Mouse (Mus musculus): ENCODE results near the gene Traip. TPM values are rescaled to one million over a fixed set of nuclear protein-coding genes. Genes with fewer than 3 reads are reported as not detected.

Traip gene
- polyA plus RNA-seq, 1 experiment from 2014 or later = 5.7 TPM

- Histone ChIP-seq H3K27me3 (ENCODE audit: control insufficient read depth, insufficient read depth, low read length) (no peaks in the 10 kb centered on the region), H3K9ac (replicated peaks; ENCODE audit: low read depth, low read length) (no peak overlapping the region), H3K4me2 (ENCODE audit: low read depth, low read length) (no peak overlapping the region), H3K9me3 (ENCODE audit: control insufficient read depth, low read length) (no peaks in the 10 kb centered on the region), H3K27ac (ENCODE audit: low read depth, low read length) (no peak overlapping the region), H3K36me3 (ENCODE audit: control insufficient read depth, insufficient read depth, low read length) (no peaks in the 10 kb centered on the region), H3K4me3 (ENCODE audit: low read depth, low read length) (no peak overlapping the region), H3K4me1 (ENCODE audit: control insufficient read depth, insufficient read depth, low read length) (0 out of 2 replicates have a peak, but pooled peaks cover 3% of the 10 kb centered on the region)
- ATAC-seq (ENCODE audit: low read depth) = no peak
- WGBS = 90% methylated on average over 15 of the region's 15 CpGs
Observed at GRCm38 (mm10) chr9:107910025-107910769, 39.7 kb upstream of the Traip start.

- Histone ChIP-seq H3K4me1 (ENCODE audit: control insufficient read depth, insufficient read depth, low read length) (no peaks in the 10 kb centered on the region), H3K27ac (ENCODE audit: low read depth, low read length) (no peak overlapping the region), H3K9me3 (ENCODE audit: control insufficient read depth, low read length) (no peaks in the 10 kb centered on the region), H3K36me3 (ENCODE audit: control insufficient read depth, insufficient read depth, low read length) (no peaks in the 10 kb centered on the region), H3K4me2 (ENCODE audit: low read depth, low read length) (no peak overlapping the region), H3K4me3 (ENCODE audit: low read depth, low read length) (no peak overlapping the region), H3K27me3 (ENCODE audit: control insufficient read depth, insufficient read depth, low read length) (no peaks in the 10 kb centered on the region), H3K9ac (replicated peaks; ENCODE audit: low read depth, low read length) (no peak overlapping the region)
- ATAC-seq (ENCODE audit: low read depth) = no peak
- 89% methylated on average over 16 of the region's 16 CpGs for WGBS
Observed at GRCm38 (mm10) chr9:107914764-107915420, 35.0 kb upstream of the Traip start.

GRCm38 (mm10) chr9:107917895-107918608, 31.9 kb upstream of the Traip start:
- Histone ChIP-seq H3K36me3 (ENCODE audit: control insufficient read depth, insufficient read depth, low read length) (no peaks in the 10 kb centered on the region), H3K27ac (ENCODE audit: low read depth, low read length) (no peak overlapping the region), H3K9me3 (ENCODE audit: control insufficient read depth, low read length) (no peaks in the 10 kb centered on the region), H3K9ac (replicated peaks; ENCODE audit: low read depth, low read length) (no peak overlapping the region), H3K4me3 (ENCODE audit: low read depth, low read length) (no peak overlapping the region), H3K4me2 (ENCODE audit: low read depth, low read length) (no peak overlapping the region), H3K4me1 (ENCODE audit: control insufficient read depth, insufficient read depth, low read length) (no peaks in the 10 kb centered on the region), H3K27me3 (ENCODE audit: control insufficient read depth, insufficient read depth, low read length) (no peaks in the 10 kb centered on the region)
- WGBS = 34% methylated on average over 13 of the region's 13 CpGs
- ATAC-seq (ENCODE audit: low read depth) = no peak; the same call in 1 of the 2 replicates

- Histone ChIP-seq H3K27ac (ENCODE audit: low read depth, low read length) (no peak overlapping the region), H3K4me3 (ENCODE audit: low read depth, low read length) (no peak overlapping the region), H3K36me3 (ENCODE audit: control insufficient read depth, insufficient read depth, low read length) (no peaks in the 10 kb centered on the region), H3K4me1 (ENCODE audit: control insufficient read depth, insufficient read depth, low read length) (no peaks in the 10 kb centered on the region), H3K4me2 (ENCODE audit: low read depth, low read length) (no peak overlapping the region), H3K9me3 (ENCODE audit: control insufficient read depth, low read length) (no peaks in the 10 kb centered on the region), H3K27me3 (ENCODE audit: control insufficient read depth, insufficient read depth, low read length) (no peaks in the 10 kb centered on the region), H3K9ac (replicated peaks; ENCODE audit: low read depth, low read length) (no peak overlapping the region)
- no peak for ATAC-seq (ENCODE audit: low read depth)
- 81% methylated on average over 6 of the region's 6 CpGs for WGBS
Observed at GRCm38 (mm10) chr9:107918884-107919283, 31.1 kb upstream of the Traip start.

GRCm38 (mm10) chr9:107919441-107919840, 30.5 kb upstream of the Traip start:
- no peak overlapping the region for H3K4me3 ChIP-seq (ENCODE audit: low read depth, low read length)
- no peak for ATAC-seq (ENCODE audit: low read depth)
- no peak overlapping the region for H3K4me2 ChIP-seq (ENCODE audit: low read depth, low read length)
- no peaks in the 10 kb centered on the region for H3K4me1 ChIP-seq (ENCODE audit: control insufficient read depth, insufficient read depth, low read length)
- H3K9me3 ChIP-seq (ENCODE audit: control insufficient read depth, low read length) = no peaks in the 10 kb centered on the region
- no peak overlapping the region for H3K27ac ChIP-seq (ENCODE audit: low read depth, low read length)
- H3K36me3 ChIP-seq (ENCODE audit: control insufficient read depth, insufficient read depth, low read length) = no peaks in the 10 kb centered on the region
- no peaks in the 10 kb centered on the region for H3K27me3 ChIP-seq (ENCODE audit: control insufficient read depth, insufficient read depth, low read length)
- no peak overlapping the region for H3K9ac ChIP-seq (replicated peaks; ENCODE audit: low read depth, low read length)
- WGBS = 90% methylated on average over 5 of the region's 5 CpGs

GRCm38 (mm10) chr9:107923021-107923420, 26.9 kb upstream of the Traip start:
- Histone ChIP-seq H3K27ac (ENCODE audit: low read depth, low read length) (no peak overlapping the region), H3K36me3 (ENCODE audit: control insufficient read depth, insufficient read depth, low read length) (no peaks in the 10 kb centered on the region), H3K4me3 (ENCODE audit: low read depth, low read length) (no peak overlapping the region), H3K4me2 (ENCODE audit: low read depth, low read length) (no peak overlapping the region), H3K27me3 (ENCODE audit: control insufficient read depth, insufficient read depth, low read length) (no peaks in the 10 kb centered on the region), H3K9me3 (ENCODE audit: control insufficient read depth, low read length) (no peaks in the 10 kb centered on the region), H3K9ac (replicated peaks; ENCODE audit: low read depth, low read length) (no peak overlapping the region), H3K4me1 (ENCODE audit: control insufficient read depth, insufficient read depth, low read length) (peaks cover 7% of the 10 kb centered on the region; the same call in 1 of the 2 replicates)
- ATAC-seq (ENCODE audit: low read depth) = no peak
- WGBS = 32% methylated on average over 7 of the region's 7 CpGs

- Histone ChIP-seq H3K9ac (replicated peaks; ENCODE audit: low read depth, low read length) (no peak overlapping the region), H3K4me1 (ENCODE audit: control insufficient read depth, insufficient read depth, low read length) (peaks cover 7% of the 10 kb centered on the region; the same call in 1 of the 2 replicates), H3K4me3 (ENCODE audit: low read depth, low read length) (no peak overlapping the region), H3K27ac (ENCODE audit: low read depth, low read length) (no peak overlapping the region), H3K4me2 (ENCODE audit: low read depth, low read length) (no peak overlapping the region), H3K36me3 (ENCODE audit: control insufficient read depth, insufficient read depth, low read length) (no peaks in the 10 kb centered on the region), H3K9me3 (ENCODE audit: control insufficient read depth, low read length) (no peaks in the 10 kb centered on the region), H3K27me3 (ENCODE audit: control insufficient read depth, insufficient read depth, low read length) (no peaks in the 10 kb centered on the region)
- 57% methylated on average over 6 of the region's 6 CpGs for WGBS
- no peak for ATAC-seq (ENCODE audit: low read depth)
Observed at GRCm38 (mm10) chr9:107923956-107924355, 26.0 kb upstream of the Traip start.

- Histone ChIP-seq H3K4me2 (ENCODE audit: low read depth, low read length) (no peak overlapping the region), H3K4me3 (ENCODE audit: low read depth, low read length) (no peak overlapping the region), H3K27me3 (ENCODE audit: control insufficient read depth, insufficient read depth, low read length) (no peaks in the 10 kb centered on the region), H3K9ac (replicated peaks; ENCODE audit: low read depth, low read length) (no peak overlapping the region), H3K36me3 (ENCODE audit: control insufficient read depth, insufficient read depth, low read length) (no peaks in the 10 kb centered on the region), H3K9me3 (ENCODE audit: control insufficient read depth, low read length) (no peaks in the 10 kb centered on the region), H3K27ac (ENCODE audit: low read depth, low read length) (no peak overlapping the region), H3K4me1 (ENCODE audit: control insufficient read depth, insufficient read depth, low read length) (peaks cover 7% of the 10 kb centered on the region; the same call in 1 of the 2 replicates)
- no peak for ATAC-seq (ENCODE audit: low read depth)
- 39% methylated on average over 2 of the region's 3 CpGs for WGBS
Observed at GRCm38 (mm10) chr9:107925251-107925650, 24.7 kb upstream of the Traip start.

Data from neural tube, embryonic 14.5 days (tissue).